Comparison of ENCODE assay signal across 12 mouse cellular contexts in the genomic region with DNA sequence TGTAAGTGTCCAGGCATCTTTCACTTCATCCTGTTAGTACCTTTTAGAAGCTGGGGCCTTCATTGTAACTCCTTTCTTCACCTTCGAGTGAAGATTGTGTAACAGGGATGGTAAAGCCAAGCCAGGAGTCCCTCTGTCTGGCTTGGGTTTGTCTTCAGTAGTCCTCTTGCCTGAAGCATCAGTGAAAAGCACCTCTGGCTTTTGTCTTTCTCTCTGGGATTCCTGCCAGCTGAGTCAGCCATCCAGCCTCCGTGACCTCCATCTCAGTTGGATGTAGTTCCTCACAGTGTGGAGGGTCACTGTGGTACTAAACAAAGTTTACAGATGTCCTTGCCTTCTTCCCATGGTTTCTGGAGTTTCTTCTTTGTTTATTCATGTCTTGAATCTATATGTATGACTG. TPM values are rescaled to one million over a fixed set of nuclear protein-coding genes. Genes with fewer than 3 reads are reported as not detected.
A peak's percentile ranks its signal among the peaks of the same experiment; 100 is the strongest.
DNase-seq lines count a peak whose midpoint lies in the region; ATAC-seq and TF ChIP-seq lines count a peak whose summit lies in the region.
"Had no signal": no experiment of that assay in that cellular context is flagged by ENCODE, and none has a peak within 500 bp of the region (broad histone marks: within the 10 kb centered on the region; RNA-seq: fewer than 3 reads in every experiment).

No protein-coding gene starts in this region.

- H3K9ac ChIP-seq in kidney, embryonic 16.5 days (replicated peaks; ENCODE audit: low read length), result no peak overlapping the region
- H3K9ac ChIP-seq: forebrain, embryonic 15.5 days; heart, embryonic 15.5 days had no signal

- H3K4me3 ChIP-seq in kidney, embryonic 16.5 days (ENCODE audit: low read length), result no peak overlapping the region
- H3K4me3 ChIP-seq: forebrain, embryonic 15.5 days; heart, embryonic 15.5 days had no signal

- 57% methylated on average over 2 of the region's 2 CpGs for WGBS in kidney, embryonic 16.5 days

- H3K4me2 ChIP-seq in kidney, embryonic 16.5 days (replicated peaks; ENCODE audit: low read depth, low read length), result no peak overlapping the region
- H3K4me2 ChIP-seq: forebrain, embryonic 15.5 days; heart, embryonic 15.5 days; liver, embryonic 11.5 days had no signal

- TF ChIP-seq CTCF in Patski (IDR thresholded peaks at IDR 0.05), result no peak

- H3K36me3 ChIP-seq in kidney, embryonic 16.5 days (ENCODE audit: insufficient read depth, low read length), result peaks cover 11% of the 10 kb centered on the region

- POLR2A ChIA-PET in Patski (lab: Charles Lee), result interaction anchor here (1.2 kb wide), 1 partner anchor 11 kb away, joined by 4 read pairs; no protein-coding TSS in a partner anchor

- H3K27me3 ChIP-seq in kidney, embryonic 16.5 days (ENCODE audit: insufficient read depth, low read length), result no peaks in the 10 kb centered on the region
- H3K27me3 ChIP-seq in Patski, result no peaks in the 10 kb centered on the region
- H3K27me3 ChIP-seq: forebrain, embryonic 15.5 days; heart, embryonic 15.5 days had no signal

- no peaks in the 10 kb centered on the region for H3K9me3 ChIP-seq in kidney, embryonic 16.5 days (ENCODE audit: low read length)
- H3K9me3 ChIP-seq: forebrain, embryonic 15.5 days; G1E; heart, embryonic 15.5 days had no signal

- peak; percentile 55 for DNase-seq in kidney, postnatal 10 days
- DNase-seq in Patski (ENCODE audit: low read depth, low spot score), result peak; percentile 73
- DNase-seq in heart, adult 8-10 months (ENCODE audit: low spot score), result peak; percentile 42
- peak; percentile 23 for DNase-seq in lung, postnatal 25 days (ENCODE audit: low spot score)
- no peak for DNase-seq in layer of hippocampus, postnatal 14 days (ENCODE audit: low spot score in 2 of 2)
- DNase-seq in retina, embryonic 14.5 days (ENCODE audit: low spot score), result no peak

- ATAC-seq in kidney, embryonic 16.5 days (ENCODE audit: low FRiP score, low TSS enrichment), result no peak
- ATAC-seq in Patski, result peak; percentile 72
- ATAC-seq: forebrain, embryonic 15.5 days; midbrain, embryonic 16.5 days had no signal

- no peak overlapping the region for H3K27ac ChIP-seq in kidney, embryonic 16.5 days (ENCODE audit: low read length)
- H3K27ac ChIP-seq: forebrain, embryonic 15.5 days had no signal

- peaks cover 25% of the 10 kb centered on the region for H3K4me1 ChIP-seq in kidney, embryonic 16.5 days (ENCODE audit: insufficient read depth, low read length)

- in situ Hi-C loops in Patski (cut with MboI; ENCODE audit: low pct_unique_long_range_greater_than_20kb), result loop anchor here (5.0 to 25.0 kb wide), 2 partner anchors 95 to 435 kb away; a partner anchor contains a TSS

- CTCF ChIA-PET in Patski (lab: Charles Lee), result interaction anchor here (1.7 kb wide), 1 partner anchor 27 kb away, joined by 4 read pairs; no protein-coding TSS in a partner anchor

RNA-seq across cellular contexts. Expression of a gene that starts 9.5 kb away (rescaled TPM):
- 110 and 118 TPM in 2 replicates for polyA plus RNA-seq in kidney, embryonic 16.5 days (2015; fragmentation: Nextera tagmentation; extraction: Ambion mirVana)
- polyA plus RNA-seq in Patski (2021), result 121 TPM
- 10 to 100 TPM; 31.1 to 38.4 (median 35.6) TPM for total RNA-seq in heart, adult 8-10 months (2022)
- total RNA-seq in layer of hippocampus, postnatal 14 days (2021), result 10 to 100 TPM; 58.3 to 58.8 TPM

RNA-seq across cellular contexts. Expression of a gene that starts 9.8 kb away (rescaled TPM):
- polyA plus RNA-seq in kidney, embryonic 16.5 days (2015; fragmentation: Nextera tagmentation; extraction: Ambion mirVana), result 8.8 and 9.3 TPM in 2 replicates
- 26.5 TPM for polyA plus RNA-seq in Patski (2021)
- 1 to 10 TPM; 1.4 to 2.0 (median 1.6) TPM for total RNA-seq in heart, adult 8-10 months (2022)
- 10 to 100 TPM; 45.9 to 49.2 TPM for total RNA-seq in layer of hippocampus, postnatal 14 days (2021)

Comparison
In these comparisons a context has a peak if more than half of its experiments do, and no peak if none do; other contexts are left out.
1. DNase-seq: peak in kidney, postnatal 10 days (single experiment), Patski (single experiment), heart, adult 8-10 months (single experiment) and lung, postnatal 25 days (single experiment); none in layer of hippocampus, postnatal 14 days (0 of 2) and retina, embryonic 14.5 days (single experiment).
2. RNA of a gene that starts 9.8 kb away (total RNA-seq): 45.9 to 49.2 TPM in layer of hippocampus, postnatal 14 days; 1.4 to 2.0 TPM in heart, adult 8-10 months; every median in the first group is over 10 times any median in the second.